Mouse (Mus musculus): ENCODE data around the gene Cygb. TPM values are rescaled to one million over a fixed set of nuclear protein-coding genes. Genes with fewer than 3 reads are reported as not detected.

The Cygb gene
- polyA plus RNA-seq (2015; fragmentation: Nextera tagmentation; extraction: Ambion mirVana), result 11.2 and 11.9 TPM in 2 replicates

DNA sequence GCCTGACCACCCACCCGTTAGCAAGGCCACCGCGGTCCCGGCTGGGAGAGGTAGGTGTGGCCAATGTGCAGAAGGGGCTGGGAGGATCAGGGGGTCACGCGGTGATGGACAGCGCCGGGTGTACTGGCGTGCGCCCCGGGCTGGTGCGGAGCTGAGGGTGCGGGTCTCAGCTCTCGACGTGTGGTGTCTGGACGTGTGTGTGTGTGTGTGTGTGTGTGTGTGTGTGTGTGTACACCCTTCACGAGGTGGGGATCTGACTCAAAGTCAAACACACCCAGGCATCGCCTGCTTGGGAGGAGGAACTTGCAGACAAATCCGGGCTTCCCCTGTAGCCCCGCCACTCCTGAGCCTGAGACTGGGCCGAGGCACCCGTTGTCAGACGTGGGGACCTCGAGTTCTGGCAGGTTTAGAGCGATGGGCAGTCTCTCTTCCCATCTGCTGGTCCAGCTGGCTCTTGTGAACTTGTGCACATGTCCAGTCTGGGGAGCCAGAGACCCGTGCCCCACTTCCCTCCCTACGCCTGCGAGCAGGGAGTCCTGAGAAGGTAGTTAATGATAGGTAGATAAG lies at the start of gene Cygb:
TSS of gene Cygb (minus strand) at position 59 of the 567 bp plus-strand sequence.
- peak within 1 kb of the TSS; percentile 97 for H3K4me2 ChIP-seq
- WGBS, result 6% methylated on average over 27 of the region's 28 CpGs
- H3K27me3 ChIP-seq, result peaks cover 34% of the 10 kb centered on the region
- H3K9me3 ChIP-seq, result no peaks in the 10 kb centered on the region
- peak within 1 kb of the TSS; percentile 57 for H3K9ac ChIP-seq
- no peak for ATAC-seq (ENCODE audit: borderline replicate concordance, extremely low read depth, low FRiP score, low TSS enrichment)
- H3K27ac ChIP-seq, result no peak within 1 kb of the TSS
- peaks cover 38% of the 10 kb centered on the region for H3K4me1 ChIP-seq
- no peaks in the 10 kb centered on the region for H3K36me3 ChIP-seq
- H3K4me3 ChIP-seq, result peak within 1 kb of the TSS; percentile 52

DNA sequence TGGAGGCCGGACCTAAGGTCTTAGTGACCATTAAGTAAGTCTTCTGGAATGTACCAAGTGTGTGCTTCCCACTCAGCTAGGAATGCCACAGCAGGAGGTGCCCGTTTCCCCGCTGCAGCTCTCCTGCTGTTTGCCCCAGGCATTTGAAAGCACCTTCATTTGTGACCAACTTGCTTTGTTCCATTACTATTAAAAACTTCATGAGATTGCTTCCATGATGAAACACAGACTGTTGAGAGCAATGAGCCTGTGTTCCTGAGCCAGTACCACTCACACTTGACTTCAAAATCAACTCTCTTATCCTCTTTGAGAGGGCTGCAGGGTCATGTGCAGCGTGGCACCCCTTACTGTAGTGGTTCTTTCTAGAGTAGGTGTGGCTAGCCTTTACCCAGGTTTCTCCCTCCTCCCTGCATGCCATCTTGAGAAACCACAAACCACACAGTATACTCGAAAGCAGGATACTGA lies 47.3 kb upstream of the Cygb start:
- Histone ChIP-seq H3K4me3 (no peak overlapping the region), H3K9ac (no peak overlapping the region), H3K27ac (peak overlapping the region; percentile 68), H3K4me2 (no peak overlapping the region), H3K9me3 (no peaks in the 10 kb centered on the region), H3K27me3 (no peaks in the 10 kb centered on the region), H3K36me3 (no peaks in the 10 kb centered on the region), H3K4me1 (no peaks in the 10 kb centered on the region)
- 39% methylated on average over 5 of the region's 5 CpGs for WGBS
- ATAC-seq (ENCODE audit: borderline replicate concordance, extremely low read depth, low FRiP score, low TSS enrichment), result peak; percentile 88

DNA sequence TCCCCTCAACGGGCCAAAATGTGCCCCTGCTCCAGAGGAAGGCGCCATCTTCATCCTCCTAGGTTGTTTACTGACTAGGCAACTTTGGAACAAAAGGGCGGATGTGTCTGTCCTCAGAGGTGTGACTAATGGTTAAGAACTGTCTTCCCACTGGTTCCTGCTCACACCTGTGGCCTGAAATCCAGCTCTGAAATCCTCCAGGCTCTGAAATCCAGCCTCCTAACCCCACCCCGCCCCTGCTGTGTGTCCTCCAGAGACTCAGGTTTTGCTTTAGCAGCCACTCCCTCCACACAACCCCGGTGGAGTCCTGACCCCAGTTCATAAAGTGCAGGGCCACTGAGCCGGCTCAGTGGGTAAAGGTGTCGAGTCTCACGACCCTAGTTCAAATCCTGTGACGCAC lies 43.4 kb upstream of the Cygb start:
- WGBS, result 53% methylated on average over 9 of the region's 9 CpGs
- H3K4me1 ChIP-seq, result peaks cover 12% of the 10 kb centered on the region
- no peaks in the 10 kb centered on the region for H3K9me3 ChIP-seq
- no peak overlapping the region for H3K4me3 ChIP-seq
- ATAC-seq (ENCODE audit: borderline replicate concordance, extremely low read depth, low FRiP score, low TSS enrichment), result no peak
- H3K27ac ChIP-seq, result no peak overlapping the region
- no peak overlapping the region for H3K4me2 ChIP-seq
- H3K27me3 ChIP-seq, result peaks cover 22% of the 10 kb centered on the region; the same call in 1 of the 2 replicates
- no peak overlapping the region for H3K9ac ChIP-seq
- H3K36me3 ChIP-seq, result no peaks in the 10 kb centered on the region

DNA sequence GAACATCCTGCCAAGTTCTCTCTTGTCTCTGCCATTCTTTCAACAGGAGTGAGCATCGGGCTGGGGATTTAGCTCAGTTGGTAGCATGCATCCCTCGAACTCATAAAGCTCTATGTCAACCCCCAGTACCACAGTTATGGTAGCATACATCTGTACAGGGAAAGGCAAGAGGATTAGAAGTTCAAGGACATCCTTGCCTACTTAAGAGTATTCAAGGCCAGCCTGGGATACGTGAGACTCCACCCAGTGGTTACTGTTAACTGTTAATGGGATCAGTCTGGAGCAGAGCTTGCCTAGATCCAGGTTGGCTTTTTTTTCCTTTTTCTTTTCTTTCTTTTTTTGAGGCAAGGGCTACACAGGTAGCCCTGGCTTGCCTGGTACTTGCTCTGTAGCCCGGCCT lies 42.3 kb upstream of the Cygb start:
- Histone ChIP-seq H3K9ac (no peak overlapping the region), H3K9me3 (no peaks in the 10 kb centered on the region), H3K27ac (no peak overlapping the region), H3K27me3 (peaks cover 22% of the 10 kb centered on the region; the same call in 1 of the 2 replicates), H3K4me1 (peaks cover 12% of the 10 kb centered on the region), H3K4me3 (no peak overlapping the region), H3K36me3 (no peaks in the 10 kb centered on the region), H3K4me2 (no peak overlapping the region)
- WGBS, result 80% methylated on average over 4 of the region's 4 CpGs
- no peak for ATAC-seq (ENCODE audit: borderline replicate concordance, extremely low read depth, low FRiP score, low TSS enrichment)

DNA sequence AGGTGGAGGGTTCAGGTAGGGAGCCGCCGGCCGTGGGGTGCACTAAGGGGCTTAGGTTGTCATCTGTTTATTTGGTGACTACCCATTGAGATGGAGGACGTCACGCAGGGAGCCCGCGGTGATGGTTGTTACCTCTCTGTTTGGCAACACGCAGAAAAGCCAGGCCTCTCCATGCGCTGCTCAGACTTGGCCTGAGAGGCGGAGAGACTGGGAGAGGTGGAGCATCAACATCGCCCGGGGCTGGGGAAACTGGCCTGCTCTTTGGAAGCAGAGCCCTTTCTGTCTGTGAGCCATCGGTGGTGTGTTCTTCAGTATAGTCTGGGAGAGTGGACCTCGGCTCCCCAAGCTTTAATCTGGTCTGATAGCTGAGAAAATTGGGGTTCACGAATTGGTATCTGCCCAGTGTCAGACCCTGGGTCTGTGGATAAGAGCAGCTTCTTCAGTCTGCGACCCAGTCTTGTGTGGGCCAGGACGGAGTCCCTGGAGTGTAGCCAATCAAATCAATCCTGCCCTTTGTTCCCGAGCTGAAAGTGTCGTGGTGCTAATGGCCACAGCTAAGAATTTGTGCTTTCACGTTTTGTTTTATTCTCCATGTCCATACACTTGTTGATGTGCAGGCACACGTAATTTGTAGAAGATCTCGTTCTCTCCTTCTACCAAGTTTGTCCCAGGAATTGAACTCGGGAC lies 41.2 kb upstream of the Cygb start:
- no peak for ATAC-seq (ENCODE audit: borderline replicate concordance, extremely low read depth, low FRiP score, low TSS enrichment)
- peak overlapping the region; percentile 92; the same call in 1 of the 2 replicates for H3K4me2 ChIP-seq

DNA sequence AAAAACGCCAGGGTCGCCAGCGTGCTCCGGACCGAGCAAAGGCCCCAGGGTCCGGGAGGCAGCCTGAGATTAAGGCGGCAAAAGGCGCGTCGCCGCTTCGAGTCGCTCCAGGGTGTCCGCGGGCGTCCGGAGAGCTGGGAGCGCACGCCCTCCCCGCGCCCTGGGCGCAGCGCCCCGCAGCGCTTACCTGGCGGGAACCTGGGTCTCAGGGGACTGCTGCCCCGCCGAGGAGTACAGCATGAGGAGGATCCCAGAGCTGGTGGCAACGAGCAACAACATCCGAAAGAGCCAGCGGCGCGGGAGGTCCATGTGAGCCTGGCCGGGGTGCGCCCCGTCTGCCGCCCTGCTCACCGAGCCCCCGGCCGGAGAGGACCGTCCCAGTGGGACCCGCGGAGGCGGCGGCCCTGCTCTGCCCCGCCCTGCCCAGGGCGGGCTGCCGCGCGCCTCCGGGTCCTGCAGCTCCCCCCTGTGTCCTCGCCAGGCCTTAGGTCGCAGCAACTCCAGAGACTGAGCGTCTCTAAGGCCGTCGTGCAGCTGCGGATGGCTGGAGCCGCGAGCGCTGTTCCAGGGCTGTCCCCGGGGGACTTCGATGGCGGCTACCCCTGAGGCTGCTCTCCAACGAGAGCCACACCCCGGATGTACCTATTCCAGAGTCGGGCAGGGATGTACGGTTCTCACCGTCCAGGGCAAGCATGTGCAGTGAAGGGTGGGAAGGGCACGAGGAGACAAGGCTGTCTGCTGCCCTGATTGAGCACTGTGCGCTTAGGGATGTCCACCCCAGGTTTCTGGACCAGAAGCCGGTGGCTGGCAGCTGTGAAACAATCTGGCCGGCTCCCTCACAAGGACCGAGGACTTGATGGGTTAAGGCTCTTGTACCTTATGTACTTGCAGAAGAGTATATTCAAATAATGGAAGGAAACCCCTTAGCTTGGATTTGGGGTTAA lies 40.4 kb upstream of the Cygb start:
- Histone ChIP-seq H3K9ac (peak overlapping the region; percentile 62), H3K4me2 (peak overlapping the region; percentile 92), H3K36me3 (no peaks in the 10 kb centered on the region), H3K4me3 (peak overlapping the region; percentile 60), H3K9me3 (no peaks in the 10 kb centered on the region), H3K4me1 (peaks cover 12% of the 10 kb centered on the region), H3K27me3 (peaks cover 22% of the 10 kb centered on the region; the same call in 1 of the 2 replicates), H3K27ac (peak overlapping the region; percentile 70)
- ATAC-seq (ENCODE audit: borderline replicate concordance, extremely low read depth, low FRiP score, low TSS enrichment), result peak; percentile 89
- WGBS, result 1% methylated on average over 72 of the region's 73 CpGs

More for the DNA sequence above, 41.2 kb upstream of the Cygb start:
- Histone ChIP-seq H3K27ac (no peak overlapping the region), H3K4me3 (no peak overlapping the region; the same call in 1 of the 2 replicates), H3K27me3 (peaks cover 22% of the 10 kb centered on the region; the same call in 1 of the 2 replicates), H3K36me3 (no peaks in the 10 kb centered on the region), H3K4me1 (peaks cover 12% of the 10 kb centered on the region), H3K9me3 (no peaks in the 10 kb centered on the region), H3K9ac (no peak overlapping the region)
- 28% methylated on average over 23 of the region's 23 CpGs for WGBS

DNA sequence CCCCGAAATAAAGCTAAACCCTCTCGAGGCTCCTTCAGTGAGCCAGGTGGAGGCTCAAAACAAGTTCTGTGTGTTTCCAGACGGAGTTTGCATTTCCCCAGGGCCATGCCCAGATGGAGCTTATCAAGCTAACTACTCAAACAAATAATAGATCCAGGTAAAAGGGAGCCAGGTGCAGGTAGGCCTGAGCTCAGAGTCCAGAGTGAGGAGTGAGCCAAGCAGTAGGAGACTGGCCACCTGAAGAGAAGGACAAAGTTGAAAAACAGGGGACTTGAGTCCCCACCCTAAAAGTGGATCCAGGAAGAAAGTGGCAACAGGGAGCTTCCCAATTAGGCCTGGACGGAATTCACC lies 39.8 kb upstream of the Cygb start:
- Histone ChIP-seq H3K27ac (peak overlapping the region; percentile 70), H3K36me3 (no peaks in the 10 kb centered on the region), H3K27me3 (peaks cover 22% of the 10 kb centered on the region; the same call in 1 of the 2 replicates), H3K9ac (peak overlapping the region; percentile 62), H3K4me2 (peak overlapping the region; percentile 92), H3K4me3 (peak overlapping the region; percentile 60), H3K4me1 (peaks cover 12% of the 10 kb centered on the region), H3K9me3 (no peaks in the 10 kb centered on the region)
- WGBS, result 44% methylated on average over 4 of the region's 4 CpGs
- ATAC-seq (ENCODE audit: borderline replicate concordance, extremely low read depth, low FRiP score, low TSS enrichment), result no peak

DNA sequence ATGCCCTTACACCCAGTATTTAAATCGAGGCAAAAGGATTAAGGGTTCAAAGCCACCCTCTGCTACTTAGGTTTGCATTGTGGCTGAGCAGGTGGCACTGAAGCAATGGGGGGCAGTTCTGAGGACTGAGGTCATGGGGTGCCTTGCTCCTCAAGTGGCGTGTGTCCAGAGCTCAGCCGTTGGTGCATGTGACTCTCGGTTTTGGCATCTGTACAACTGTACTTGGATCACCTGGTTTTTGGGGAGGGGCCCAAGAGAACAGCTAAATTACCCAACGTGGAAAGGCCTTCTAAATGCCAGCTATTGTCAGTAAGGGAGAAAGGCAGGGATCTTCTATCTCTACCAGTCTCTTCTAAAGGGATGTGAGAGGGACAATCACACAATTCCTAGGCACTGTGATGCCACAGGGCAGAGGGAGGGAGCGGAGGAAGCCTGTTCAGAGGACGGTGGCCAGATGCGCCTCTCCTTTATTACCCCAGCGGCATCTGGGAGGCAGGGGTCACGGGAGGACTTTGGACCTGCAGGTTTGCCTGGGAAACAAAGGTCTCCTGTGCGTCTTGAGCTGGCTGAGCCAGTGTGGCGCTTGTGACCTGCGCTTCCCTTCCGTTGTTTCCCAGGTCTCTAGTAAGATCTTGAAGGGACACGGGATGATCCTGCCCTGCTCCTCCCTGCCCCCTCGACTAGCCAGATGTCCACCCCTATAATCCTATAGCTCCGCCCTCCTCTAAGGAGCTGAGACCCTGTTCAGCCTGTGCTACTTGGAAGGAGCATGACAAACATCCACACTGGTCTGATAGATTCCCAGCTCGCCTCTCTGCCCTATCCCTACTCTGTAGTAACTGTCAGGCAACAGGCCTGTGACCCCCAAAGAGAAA lies 36.8 kb upstream of the Cygb start:
- no peak overlapping the region for H3K9ac ChIP-seq
- peaks cover 12% of the 10 kb centered on the region for H3K4me1 ChIP-seq
- no peak for ATAC-seq (ENCODE audit: borderline replicate concordance, extremely low read depth, low FRiP score, low TSS enrichment)
- no peak overlapping the region for H3K4me3 ChIP-seq
- H3K4me2 ChIP-seq, result no peak overlapping the region
- no peak overlapping the region for H3K27ac ChIP-seq
- H3K27me3 ChIP-seq, result peaks cover 19% of the 10 kb centered on the region; the same call in 1 of the 2 replicates
- H3K9me3 ChIP-seq, result no peaks in the 10 kb centered on the region
- no peaks in the 10 kb centered on the region for H3K36me3 ChIP-seq
- WGBS, result 63% methylated on average over 18 of the region's 18 CpGs

DNA sequence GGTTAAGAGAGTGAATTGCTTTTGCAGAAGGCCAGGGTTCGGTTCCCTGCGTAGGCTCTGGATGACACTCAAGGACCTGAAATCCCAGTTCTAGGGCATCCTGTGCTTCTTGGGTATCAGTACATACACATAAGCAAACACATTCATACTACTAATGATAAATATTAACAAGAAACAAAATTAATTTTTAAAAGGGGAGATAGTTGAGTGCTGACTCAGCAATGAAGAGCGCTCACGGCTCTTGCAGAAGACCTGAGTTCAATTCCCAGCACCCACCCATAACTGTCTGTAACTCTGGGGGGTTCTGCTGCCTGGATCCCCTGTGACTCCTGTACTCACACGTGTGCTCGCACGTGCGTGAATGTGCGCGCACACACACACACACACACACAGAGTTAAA lies 35.5 kb upstream of the Cygb start:
- no peak overlapping the region for H3K9ac ChIP-seq
- ATAC-seq (ENCODE audit: borderline replicate concordance, extremely low read depth, low FRiP score, low TSS enrichment), result no peak
- peaks cover 8% of the 10 kb centered on the region; the same call in 1 of the 2 replicates for H3K27me3 ChIP-seq
- no peaks in the 10 kb centered on the region; the same call in 1 of the 2 replicates for H3K36me3 ChIP-seq
- no peak overlapping the region for H3K4me2 ChIP-seq
- H3K4me3 ChIP-seq, result no peak overlapping the region
- 93% methylated on average over 10 of the region's 10 CpGs for WGBS
- H3K9me3 ChIP-seq, result no peaks in the 10 kb centered on the region
- H3K27ac ChIP-seq, result no peak overlapping the region
- peaks cover 7% of the 10 kb centered on the region for H3K4me1 ChIP-seq

DNA sequence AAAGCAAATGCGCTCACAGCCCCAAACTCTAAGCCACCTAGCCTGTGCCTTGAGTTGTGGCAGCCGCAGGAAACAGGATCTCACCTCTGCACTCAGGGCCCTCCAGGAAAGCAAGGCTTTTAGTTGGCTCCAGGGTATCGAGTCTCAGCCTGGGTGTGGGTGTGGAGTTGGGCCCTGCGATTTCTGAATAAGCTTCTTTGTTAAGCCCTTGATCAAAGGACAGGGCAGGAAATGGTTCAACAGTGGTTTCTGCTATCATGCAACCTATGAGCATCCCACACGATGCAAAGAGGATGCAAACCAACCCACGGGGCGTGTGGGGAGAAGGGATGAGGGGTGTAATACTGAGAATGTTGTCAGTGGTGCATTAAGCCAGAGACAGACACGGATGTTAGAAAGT lies 33.8 kb upstream of the Cygb start:
- Histone ChIP-seq H3K27ac (no peak overlapping the region), H3K9ac (no peak overlapping the region), H3K9me3 (no peaks in the 10 kb centered on the region), H3K27me3 (no peaks in the 10 kb centered on the region), H3K4me2 (no peak overlapping the region), H3K36me3 (no peaks in the 10 kb centered on the region; the same call in 1 of the 2 replicates), H3K4me1 (peaks cover 2% of the 10 kb centered on the region; the same call in 1 of the 2 replicates), H3K4me3 (no peak overlapping the region)
- WGBS, result 70% methylated on average over 8 of the region's 8 CpGs
- no peak for ATAC-seq (ENCODE audit: borderline replicate concordance, extremely low read depth, low FRiP score, low TSS enrichment)

DNA sequence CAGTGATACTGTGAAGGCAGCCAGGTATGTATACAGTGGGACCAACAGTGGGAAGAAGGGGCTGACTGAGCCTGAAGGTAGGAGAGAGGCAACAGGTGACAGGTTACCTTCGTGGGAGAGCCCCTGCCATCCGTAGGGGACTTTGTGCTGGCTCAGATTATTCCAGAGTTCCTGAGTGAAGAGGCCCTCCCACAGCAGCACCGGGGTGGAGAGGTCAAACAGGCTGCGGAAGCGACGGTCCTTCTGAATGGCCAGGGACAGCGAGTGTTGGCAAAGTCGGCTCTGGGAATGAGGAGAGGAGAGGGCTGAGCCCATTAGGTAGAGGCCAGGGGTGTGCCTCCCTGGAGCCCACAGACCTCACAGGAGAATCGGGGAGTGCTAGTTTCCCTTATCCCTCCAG lies 31.6 kb upstream of the Cygb start:
- H3K36me3 ChIP-seq, result peaks cover 4% of the 10 kb centered on the region; the same call in 1 of the 2 replicates
- H3K4me3 ChIP-seq, result no peak overlapping the region
- no peak overlapping the region for H3K27ac ChIP-seq
- no peak for ATAC-seq (ENCODE audit: borderline replicate concordance, extremely low read depth, low FRiP score, low TSS enrichment)
- no peak overlapping the region for H3K4me2 ChIP-seq
- no peak overlapping the region for H3K9ac ChIP-seq
- 52% methylated on average over 9 of the region's 9 CpGs for WGBS
- H3K27me3 ChIP-seq, result no peaks in the 10 kb centered on the region
- H3K9me3 ChIP-seq, result no peaks in the 10 kb centered on the region
- H3K4me1 ChIP-seq, result peaks cover 3% of the 10 kb centered on the region; the same call in 1 of the 2 replicates

All from lung, embryonic 15.5 days (tissue).